Mouse (Mus musculus): ENCODE results near the gene Man2a1.

GRCm38 (mm10) chr17:64792076-64792475 is 191.5 kb downstream of the Man2a1 start:
- TF ChIP-seq CTCF (IDR thresholded peaks at IDR 0.05; ENCODE audit: control insufficient read depth, insufficient read depth, insufficient replicate concordance, low read depth, low read length) (no peak), POLR2A (IDR thresholded peaks at IDR 0.05; ENCODE audit: control insufficient read depth, low read depth, low read length) (no peak)

Measured in testis, adult 2 months (tissue).